Mouse (Mus musculus) kidney, adult 11 months (tissue): ENCODE data around the gene Fxyd3.

Source experiments
- DNase-seq: peaks from one replicate; pipeline ENCODE4 v3.0.0; 2022

Gene Fxyd3

DNA sequence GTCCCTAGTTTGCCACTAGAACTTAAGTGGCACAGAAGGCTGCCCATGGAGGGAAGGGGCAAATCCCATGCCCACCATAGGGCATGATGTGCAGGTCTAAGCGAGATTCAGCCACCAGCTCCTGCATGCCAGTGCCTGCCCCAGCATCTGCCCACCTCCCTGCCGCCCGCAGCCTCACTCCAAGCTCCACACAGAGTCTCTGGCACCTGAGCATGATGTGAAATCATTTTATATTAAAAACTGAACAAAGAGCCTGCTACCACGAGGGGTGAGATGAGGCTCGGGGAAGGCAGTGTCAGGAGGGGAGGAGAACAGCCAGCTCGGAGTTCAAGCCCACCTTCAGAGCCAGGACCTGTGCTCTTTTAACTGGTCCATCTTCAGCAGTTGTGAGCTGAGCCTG lies 6.2 kb downstream of the Fxyd3 start:
- no peak for DNase-seq

DNA sequence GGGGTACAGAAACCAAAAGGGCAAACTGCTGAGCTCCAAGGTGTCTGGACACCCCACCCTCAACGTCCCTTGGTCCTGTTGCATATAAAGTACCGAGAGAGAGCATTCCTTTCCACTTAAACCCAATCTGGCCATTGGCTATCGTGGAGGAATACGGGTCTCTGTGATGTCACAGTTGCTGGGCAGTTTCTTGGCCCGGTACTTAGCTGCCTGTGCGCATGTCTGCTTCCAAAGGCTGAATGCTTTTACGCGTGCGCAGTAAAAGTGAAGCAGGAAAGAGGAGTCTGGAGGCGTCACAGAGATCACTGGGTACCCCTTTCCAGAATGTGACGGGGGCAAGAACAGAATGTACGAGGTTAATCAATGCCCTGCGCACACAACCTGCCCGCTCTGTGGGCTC lies 7.0 kb downstream of the Fxyd3 start:
- DNase-seq = no peak

DNA sequence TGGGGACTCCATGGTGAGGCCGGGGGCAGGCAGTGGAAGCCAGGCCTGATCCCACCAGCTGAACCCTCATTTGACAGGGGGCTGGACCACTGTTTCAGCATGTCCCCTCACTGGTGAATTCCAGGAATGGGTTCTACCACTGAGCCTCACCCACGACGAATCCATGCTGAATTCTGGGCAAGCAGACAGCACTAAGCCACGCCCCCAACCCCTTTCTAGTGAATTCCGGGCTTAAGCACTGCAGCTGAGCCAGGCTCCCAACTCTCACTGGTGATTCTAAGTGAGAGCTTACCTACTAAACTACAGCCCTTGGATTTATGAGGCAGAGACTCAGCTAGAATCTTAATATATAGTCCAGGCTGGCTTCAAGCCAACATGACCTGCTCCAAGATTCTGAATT lies 8.7 kb downstream of the Fxyd3 start:
- DNase-seq = no peak

DNA sequence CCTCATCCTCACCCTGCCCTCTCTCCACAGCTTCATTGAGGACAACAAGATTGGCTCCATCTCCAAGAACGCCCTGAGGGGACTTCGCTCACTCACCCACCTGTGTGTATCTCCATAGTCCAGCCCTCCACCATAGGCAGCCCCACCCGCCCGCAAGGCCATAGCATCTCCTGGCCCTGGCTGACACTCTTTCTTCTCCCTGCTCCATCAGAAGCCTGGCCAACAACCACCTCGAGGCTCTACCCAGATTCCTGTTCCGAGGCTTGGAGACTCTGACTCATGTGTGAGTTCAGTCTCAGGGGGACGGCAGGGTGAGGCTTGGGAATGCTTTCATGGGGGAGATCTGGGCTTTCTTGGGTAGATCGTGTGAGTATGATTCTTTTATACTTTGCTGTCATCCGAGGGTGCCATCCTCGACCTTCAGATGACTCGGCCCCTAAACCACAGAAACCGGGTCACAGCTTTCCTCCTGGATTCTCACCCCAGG lies 13.4 kb downstream of the Fxyd3 start:
- no peak for DNase-seq

DNA sequence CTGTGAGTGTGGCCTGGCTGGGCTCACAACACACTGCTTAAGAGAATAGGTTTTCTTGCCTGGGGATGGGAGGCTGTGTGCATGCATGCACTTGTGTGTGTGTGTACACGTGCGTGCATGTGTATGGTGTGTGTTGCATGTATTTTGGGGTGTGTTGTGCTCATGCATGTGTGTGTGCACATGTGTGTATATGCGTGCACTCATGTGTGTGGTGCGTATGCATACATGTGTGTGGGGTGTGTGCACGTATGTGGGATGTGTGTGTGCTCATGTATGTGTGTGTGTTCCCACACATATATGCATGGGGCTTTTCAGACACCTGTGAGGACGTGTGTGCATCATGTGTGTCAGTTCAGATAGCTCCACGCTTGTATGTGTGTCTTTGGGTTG lies 15.9 kb downstream of the Fxyd3 start:
- DNase-seq = no peak

DNA sequence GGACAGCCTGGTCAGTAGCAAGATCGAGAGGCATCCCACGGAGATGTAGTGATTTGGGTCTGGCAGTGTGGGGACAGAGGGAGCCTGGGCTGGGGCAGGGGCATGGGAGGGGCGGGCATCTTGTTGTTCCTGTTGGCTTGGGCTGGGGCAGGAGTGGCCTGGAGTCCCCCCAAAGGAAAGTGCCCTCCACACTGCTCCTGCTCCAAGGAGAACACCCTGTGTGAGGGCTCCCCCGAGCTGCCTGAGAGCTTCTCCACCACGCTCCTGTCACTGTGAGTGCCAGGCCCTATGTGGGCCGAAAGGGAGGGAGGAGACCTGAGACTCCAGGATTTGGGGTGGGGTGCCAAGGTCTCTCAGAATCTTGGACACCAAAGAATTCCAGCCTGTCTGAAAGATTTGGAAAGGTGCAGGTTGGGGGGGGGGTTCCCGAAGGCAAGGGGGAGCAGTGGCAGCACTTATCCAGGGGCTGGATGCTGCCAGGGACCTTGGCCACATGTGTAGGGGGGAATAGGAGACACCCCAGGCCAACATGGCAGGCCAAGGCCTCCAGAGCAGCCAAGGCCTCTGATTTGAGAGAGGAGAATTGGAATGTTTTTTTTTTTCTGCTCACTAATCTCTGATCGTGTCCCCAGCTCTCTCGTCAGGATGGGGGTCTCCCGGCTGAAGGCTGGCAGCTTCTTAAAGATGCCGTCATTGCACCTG lies 16.4 kb downstream of the Fxyd3 start:
- no peak for DNase-seq

DNA sequence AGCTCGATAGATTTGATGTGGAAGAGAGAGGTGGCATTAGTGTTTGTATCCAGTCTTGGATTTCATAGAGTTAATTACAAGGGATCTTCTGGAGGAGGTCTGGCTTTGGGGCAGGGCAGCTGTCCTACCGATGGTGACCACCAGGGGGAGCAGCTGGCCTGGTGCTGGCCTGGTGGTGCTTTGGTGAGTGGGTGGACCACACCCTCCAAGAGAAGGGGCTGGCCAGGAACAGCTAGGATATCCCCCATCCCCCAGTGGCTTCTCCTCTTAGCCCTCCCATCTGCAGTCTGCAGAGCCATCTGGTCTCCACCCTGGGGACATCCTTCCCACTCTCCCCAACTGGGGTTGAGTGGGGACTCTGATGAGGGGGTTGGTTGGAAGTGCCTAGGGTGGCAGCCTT lies 17.4 kb downstream of the Fxyd3 start, which contains the start of gene Lgi4:
Gene Lgi4, plus strand, starts transcription at position 235 of the 400 bp plus-strand sequence.
- peak; percentile 63 for DNase-seq

DNA sequence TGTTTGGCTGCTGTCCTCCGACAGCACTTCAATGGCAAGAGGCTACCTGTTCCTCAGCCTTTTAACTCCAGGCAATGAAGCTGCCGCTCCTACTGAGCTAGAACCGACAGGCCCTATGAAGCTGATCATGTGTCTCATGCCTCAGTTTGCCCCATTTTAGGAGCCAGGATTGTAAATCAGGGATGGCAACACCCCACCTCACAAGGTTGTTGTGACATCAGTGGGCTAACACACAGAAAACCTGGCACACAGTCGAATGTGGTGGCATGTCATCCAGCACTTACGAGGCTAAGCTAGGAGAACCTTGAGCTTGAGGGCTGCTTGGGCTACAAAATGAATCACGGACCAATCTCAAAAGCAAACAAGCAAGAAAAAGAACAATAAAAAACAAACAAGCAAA lies 18.3 kb downstream of the Fxyd3 start:
- DNase-seq = no peak

DNA sequence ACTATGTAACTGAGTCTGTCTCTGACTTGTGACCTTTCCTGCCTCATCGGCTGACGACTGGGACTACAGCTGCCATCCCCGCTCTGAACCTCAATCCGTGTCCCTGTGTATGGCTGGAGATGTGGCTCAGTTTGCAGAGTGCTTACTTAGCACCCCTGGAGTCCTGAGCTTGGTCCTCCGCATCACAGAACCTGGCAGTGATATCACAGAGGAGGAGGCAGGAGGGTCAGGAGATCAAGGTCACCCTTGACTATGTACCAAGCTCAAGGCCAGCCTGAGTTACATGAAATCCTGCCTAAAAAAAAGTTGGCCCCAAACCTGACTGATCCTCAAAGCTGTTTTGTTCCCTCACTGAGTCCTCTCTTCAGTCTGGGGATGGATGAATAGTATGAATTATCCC lies 18.8 kb downstream of the Fxyd3 start:
- DNase-seq = no peak

DNA sequence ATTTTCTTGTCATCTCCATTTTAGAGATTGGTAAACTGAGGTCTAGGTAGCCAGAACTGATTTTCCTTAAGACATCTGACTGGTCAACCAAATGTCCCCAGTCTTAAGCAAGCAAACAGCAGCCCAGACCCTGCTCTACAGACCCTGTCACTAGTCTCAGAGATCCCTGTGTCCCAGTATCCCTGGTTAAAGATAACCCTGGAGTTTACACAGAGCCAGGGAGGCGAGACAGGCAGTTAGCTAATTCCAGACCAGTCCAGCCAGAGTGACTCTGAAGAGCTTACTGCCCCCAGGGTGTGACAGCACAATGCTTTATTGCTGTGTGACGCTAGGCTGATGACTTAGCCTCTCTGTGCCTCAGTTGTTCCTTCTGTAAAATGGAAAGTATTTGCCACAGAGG lies 19.4 kb downstream of the Fxyd3 start, which contains the start of gene Fxyd1:
Gene Fxyd1, minus strand, starts transcription at position 129 of the 400 bp plus-strand sequence.
- no peak for DNase-seq

DNA sequence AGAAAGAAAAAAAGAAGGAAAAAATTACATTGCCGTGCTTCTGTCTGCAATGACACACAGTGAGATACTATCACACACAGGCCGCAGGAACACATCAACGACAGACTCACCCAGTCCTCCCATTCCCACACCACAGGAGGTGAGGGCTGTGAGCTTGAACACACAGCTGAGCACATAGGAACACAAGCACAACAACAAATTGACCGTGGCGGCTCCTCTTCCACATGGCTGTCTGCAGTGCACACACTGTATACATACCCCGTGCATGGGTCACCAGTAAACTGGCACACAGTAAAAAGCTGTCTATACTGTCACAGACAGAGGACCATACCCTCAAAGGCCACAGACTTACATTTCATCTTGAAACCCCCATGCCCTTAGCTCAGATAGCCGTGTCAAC lies 20.1 kb downstream of the Fxyd3 start:
- no peak for DNase-seq

DNA sequence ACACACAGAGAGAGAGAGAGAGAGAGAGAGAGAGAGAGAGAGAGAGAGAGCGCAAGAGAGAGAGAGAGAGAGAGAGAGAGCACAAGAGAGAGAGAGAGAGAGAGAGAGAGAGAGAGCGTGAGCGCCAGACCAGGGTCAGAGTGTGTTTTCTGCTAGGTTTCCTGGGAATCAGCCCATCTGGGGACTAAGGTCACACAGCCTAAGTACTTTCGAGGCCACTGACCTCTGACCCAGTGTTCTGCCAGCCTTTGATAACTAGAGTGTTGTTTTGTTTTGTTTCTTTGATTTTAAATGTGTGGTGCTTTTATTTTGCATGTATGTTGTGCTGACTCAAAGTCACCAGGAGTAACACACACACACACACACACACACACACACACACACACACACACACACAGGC lies 20.6 kb downstream of the Fxyd3 start:
- DNase-seq = peak; percentile 24

DNA sequence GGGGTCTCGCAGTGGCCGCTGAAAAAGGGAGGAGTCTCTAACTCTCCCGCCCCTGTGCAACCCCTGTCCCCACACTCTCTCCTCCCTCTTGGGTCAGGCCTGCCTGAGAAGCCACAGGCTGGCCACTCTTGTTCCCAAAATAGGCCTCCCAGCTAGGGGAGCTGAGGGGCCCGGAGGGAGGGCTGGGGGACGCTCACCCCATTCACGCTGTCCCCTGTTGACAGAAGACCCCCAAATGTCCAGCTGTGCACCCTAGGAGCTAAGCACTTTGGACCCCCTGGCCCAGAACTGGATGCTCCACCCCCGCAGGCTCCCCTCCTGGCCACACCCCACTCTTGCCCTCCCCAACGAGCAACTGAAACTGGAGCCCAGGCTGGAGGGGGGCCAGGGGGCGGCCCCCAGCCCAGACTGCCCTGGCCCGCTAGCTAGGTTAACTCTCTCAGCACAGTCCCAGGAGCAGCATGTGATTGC lies 21.1 kb downstream of the Fxyd3 start:
- peak; percentile 61 for DNase-seq

DNA sequence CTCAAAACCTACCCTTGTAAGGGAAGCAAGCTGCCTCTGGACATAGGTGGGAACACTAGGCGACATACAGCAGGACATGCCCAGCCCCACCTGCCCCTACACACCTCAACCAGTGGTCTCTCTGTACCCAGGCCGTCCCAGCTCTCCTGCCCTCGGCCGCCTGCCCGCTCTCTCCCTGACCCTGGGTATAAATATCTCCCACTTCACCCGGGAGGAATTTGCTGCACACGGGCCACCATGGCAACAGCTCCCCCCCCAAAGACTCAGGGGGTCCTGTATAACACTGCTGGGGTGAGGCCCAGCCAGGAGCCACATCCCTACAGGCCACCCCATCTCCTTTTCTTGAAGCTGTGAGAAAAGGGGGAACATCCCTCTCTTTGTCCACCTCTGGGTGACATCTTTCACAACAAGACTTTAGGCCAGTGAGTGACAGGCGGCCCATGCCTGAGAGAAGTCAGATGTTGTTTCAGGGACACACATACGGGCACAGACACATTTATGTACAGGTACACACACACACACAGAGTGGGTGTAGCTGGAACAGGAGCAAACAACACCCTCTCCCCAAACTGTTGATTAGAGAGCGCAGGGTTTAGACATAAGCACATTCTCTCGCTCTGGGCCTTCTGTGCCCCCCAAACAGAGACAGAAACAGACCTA lies 21.7 kb downstream of the Fxyd3 start:
- no peak for DNase-seq

DNA sequence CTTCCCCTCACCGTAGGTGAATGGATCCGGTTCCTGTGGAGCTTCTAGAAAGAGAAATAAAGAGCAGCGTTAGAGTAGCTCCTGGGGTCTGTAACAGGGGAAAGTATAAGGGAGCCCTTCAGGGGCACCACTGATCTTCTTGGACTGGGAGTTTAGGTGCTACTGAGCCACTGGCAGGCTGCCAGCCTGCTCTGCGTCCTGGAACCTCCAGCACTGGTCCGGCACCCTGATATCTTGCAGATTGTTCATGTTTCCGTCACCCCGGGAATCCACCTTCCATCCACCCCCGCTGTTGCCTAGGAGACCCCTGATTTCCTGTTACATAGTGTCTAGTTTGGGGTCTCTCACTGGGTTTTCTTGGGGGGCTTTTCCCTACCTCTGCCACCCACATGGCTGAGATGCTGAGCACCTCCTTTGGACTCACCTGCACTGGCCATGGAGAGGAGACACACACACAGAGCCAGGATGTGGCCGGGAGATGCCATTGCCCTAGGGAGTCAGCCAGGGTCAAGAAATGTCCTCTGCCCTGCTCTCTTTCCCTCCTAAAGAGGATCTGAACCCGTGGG lies 22.5 kb downstream of the Fxyd3 start:
- no peak for DNase-seq

DNA sequence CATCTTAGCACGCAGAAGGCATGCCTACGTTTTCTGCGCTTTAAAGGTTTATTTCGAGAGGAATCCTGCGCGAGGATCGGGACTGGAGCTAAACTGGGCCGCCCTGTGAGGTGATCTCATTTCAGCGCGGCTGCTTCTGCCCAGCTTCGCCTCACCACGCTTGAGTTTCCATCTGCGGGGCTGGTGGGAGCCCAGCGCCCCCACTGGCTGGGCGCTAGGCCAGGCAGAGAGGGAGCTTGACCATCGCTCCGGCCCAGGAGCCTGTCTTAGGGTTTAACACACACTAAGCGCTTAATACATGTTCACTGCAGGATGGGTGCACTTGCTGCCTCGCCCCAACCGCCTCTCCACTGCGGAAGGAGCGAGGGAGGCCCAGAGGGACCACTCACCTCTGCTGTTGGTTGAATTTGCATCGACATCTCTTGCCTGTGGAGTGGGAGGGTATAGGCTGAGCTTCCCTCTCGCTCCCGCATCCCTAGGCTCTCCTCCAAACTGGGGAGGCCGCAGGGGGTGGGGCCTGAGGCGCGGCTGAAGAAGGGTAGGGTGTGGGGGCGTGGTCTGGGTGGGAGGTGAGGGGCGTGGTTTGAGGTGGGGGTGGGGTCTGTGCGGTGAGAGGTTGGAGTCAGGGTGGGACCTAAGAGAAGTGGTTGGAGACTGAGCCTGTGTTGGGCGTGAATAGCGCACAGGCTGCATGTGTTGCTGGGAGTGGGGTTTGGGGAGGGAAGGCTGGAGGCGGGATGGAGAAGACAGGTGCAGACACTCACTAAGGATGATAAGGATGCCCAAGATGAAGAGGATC lies 23.7 kb downstream of the Fxyd3 start:
- no peak for DNase-seq

DNA sequence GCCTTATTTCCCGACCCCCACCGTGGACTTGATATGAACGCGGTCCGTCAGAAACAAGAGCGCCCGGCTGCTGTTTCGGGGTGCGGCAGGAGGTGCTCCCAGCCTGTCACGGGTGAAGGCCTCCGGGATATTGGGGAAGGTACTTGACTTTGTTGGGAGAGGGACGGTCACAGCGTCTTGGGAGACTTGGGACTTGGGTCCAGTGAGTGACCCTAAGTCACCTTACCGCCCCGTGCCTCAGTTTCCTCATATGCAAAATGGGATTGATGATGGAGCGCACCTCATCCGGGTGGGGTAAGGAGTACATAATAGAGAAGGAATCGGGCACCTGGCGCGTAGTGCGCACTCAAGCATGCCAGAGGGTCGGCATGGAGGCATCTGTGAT lies 24.3 kb downstream of the Fxyd3 start:
- no peak for DNase-seq

DNA sequence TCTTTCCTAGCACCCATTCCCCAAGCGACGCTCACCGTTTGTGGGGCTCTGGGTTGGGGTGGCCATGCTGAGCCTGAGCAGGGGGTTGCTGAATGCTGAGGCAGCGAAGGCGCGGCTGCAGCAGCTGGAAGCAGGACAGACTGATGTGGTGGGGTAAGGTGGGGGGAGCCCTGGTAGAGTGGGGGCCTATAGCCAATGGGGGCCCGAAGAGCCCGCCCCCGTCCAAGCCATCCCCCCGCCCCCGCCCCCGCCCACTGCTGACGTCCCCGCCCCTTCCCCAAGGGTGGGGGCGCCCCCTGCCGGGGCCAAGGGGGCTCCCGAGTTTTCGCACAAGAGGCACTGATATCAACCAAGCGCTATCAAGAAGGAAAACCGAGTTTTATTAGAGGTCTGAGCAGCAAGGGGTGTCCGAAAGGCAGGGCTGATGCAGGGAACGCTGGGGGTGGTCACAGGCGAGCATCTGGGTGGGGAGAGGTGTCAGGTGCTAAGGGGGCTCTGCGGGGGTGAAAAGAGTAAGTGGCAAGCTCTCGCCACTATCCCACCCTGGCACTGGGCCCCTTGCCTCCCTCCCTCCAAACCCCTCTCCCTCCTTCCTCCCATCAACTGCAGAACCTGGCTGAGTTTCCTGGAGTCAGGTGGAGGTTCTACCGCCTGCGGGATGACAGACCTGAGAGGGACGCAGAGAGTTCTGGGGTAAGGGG lies 25.0 kb downstream of the Fxyd3 start, which contains the start of gene Fxyd7:
Gene Fxyd7, minus strand, starts transcription at position 147 of the 701 bp plus-strand sequence.
- no peak for DNase-seq

DNA sequence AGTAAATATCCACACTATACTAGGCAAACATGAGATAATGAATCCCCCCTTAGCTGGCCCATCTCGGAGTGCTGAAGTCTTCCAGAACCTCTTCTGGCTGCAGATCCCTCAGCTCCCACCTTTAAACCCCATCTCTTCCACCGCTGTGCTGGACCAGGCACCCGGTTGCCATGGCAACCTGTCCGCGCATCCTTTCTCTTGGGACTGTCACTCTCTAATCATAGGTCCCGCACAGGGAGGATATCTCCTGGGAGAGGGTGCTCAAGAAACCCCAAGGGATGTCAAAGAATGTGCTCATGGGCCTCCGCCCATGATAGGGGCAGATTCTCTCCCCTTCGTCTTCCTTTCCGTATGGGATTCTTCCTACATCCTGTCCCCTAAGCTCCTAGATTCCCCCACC lies 25.6 kb downstream of the Fxyd3 start:
- no peak for DNase-seq

DNA sequence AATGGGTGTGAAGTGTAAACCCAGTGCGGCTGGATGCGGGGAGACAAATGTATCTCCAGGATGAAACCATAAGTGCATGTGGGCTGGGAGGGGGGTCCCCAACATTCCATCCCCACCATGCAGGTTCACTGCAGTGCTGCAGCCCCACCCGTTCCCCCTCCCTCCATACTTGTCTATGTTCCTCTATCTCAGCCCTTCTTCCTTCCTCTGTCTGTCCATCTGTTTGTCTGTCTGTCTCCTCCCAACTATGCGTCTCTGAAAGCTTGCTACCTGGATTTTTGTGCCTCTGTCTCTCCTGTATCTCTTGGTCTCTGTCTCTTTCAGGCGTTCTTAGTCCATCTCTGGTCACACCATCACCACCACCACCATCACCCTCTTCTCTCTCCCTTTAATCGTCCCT lies 26.0 kb downstream of the Fxyd3 start:
- DNase-seq = no peak

DNA sequence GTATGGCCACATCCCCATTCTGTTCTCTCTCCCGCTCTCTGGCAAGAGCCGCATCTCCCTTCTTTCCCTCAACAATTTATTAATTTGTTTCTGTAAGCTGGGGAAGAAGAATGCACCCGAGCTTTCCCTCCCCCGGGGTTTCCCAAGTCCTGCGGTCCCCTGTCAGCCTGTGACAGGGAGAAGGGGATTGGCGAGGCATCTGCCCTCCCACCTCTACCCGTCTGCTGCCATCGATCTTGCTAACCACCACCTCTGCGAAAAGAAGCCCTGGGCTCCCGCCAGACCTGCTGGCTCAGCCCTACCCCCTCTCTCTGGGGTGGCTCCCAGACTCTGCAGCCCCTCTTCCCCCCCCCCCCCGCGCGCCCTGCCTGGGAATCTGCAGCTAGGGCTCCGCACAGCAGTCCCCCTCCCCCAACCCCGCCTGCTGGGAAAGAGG lies 26.6 kb downstream of the Fxyd3 start:
- no peak for DNase-seq

DNA sequence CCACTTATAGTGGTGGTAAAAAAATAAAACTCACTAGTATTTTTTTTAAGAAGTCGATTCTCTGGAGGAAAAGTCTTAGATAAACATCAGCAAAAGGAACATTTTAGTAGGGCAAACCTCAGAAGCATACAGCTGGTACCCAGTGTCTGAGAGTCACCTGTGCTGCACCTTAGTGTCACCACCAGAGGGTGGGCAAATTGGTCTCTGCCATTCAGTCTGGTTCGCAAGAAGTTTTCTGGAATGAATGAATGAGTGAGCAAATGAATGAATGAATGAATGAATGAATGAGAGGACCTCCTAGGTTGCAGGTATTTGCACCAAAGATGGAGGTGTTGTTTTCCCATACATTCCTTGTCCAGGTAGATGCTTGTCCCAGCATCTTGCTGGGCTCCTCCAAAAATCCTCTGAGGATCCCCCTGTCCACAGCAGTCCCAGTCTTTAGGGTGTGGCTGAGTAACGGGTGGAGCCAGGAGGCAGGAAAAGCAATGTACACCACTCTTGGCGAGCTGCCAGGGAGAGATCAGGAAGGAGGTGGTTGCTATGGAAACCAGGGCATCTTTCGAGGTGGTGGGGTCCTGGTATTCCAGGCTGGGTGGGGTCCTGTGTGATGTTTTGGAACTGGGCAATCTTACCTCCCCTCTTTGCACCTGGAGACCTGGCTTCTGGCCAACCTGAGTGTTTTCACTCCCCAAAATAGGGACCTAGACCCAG lies 27.2 kb downstream of the Fxyd3 start:
- DNase-seq = no peak
